Mouse (Mus musculus) heart, adult 2 months (tissue): Measurements from ENCODE around the gene Zfp595. TPM values are rescaled to one million over a fixed set of nuclear protein-coding genes. Genes with fewer than 3 reads are reported as not detected.

Source experiments
- DNase-seq, 2 experiments: peaks; one replicate each; pipeline ENCODE4 v3.0.0; 2021
- H3K27ac ChIP-seq: fragments of 200-600 bp; 2 replicates; pipeline ENCODE4 v1.8.1; 2022
- H3K27me3 ChIP-seq: fragments of 200-500 bp; 2 replicates; pipeline ENCODE4 v1.6.1; 2012; ENCODE audit warnings: mild to moderate bottlenecking, low read length, inconsistent platforms, mixed read lengths; ENCODE audit not compliant: control insufficient read depth, insufficient read depth
- H3K36me3 ChIP-seq: fragments of 200-500 bp; 2 replicates; pipeline ENCODE4 v1.6.1; 2012; ENCODE audit warnings: low read length, inconsistent platforms; ENCODE audit not compliant: control insufficient read depth, insufficient read depth
- H3K4me1 ChIP-seq: fragments of 200-500 bp; 2 replicates; pipeline ENCODE4 v1.6.1; 2011; ENCODE audit warnings: low read length; ENCODE audit not compliant: control insufficient read depth, insufficient read depth
- H3K4me3 ChIP-seq: fragments of 200-600 bp; 2 replicates; pipeline ENCODE4 v1.8.1; 2022
- H3K79me2 ChIP-seq: fragments of 200-500 bp; replicated peaks from 2 replicates; pipeline ENCODE4 v1.6.1; 2012; ENCODE audit warnings: mild to moderate bottlenecking, inconsistent platforms, low read length, moderate library complexity, mixed read lengths; ENCODE audit not compliant: control insufficient read depth, insufficient read depth
- H3K9ac ChIP-seq: fragments of 200-500 bp; 2 replicates; pipeline ENCODE4 v1.6.1; 2012; ENCODE audit warnings: low read depth, mild to moderate bottlenecking, control low read depth, inconsistent platforms, low read length, mixed read lengths
- EP300 ChIP-seq: fragments of 200-500 bp; IDR thresholded peaks from 2 replicates; pipeline ENCODE4 v1.6.1; 2011; ENCODE audit warnings: low read depth, low read length, control low read depth; ENCODE audit not compliant: insufficient read depth
- POLR2A ChIP-seq: fragments of 200-500 bp; IDR thresholded peaks from 2 replicates; pipeline ENCODE4 v1.6.1; 2011; ENCODE audit warnings: mild to moderate bottlenecking, low read depth, low read length, control low read depth; ENCODE audit not compliant: insufficient read depth
- whole genome bisulfite sequencing: fragments of 180-500 bp; shearing (Covaris S2); methylation state at CpG from one replicate; pipeline ENCODE4 v1.1.7; 2018; 5-methylcytosine and 5-hydroxymethylcytosine counted together
- intact Hi-C: fragments of 180-260 bp; cut with DNase I; formaldehyde crosslinking; loops from one replicate; pipeline ENCODE4 v1.15.1; 2025
- polyA plus RNA-seq: library from polyadenylated mRNA; depleted of rRNA; stranded (reverse); fragments of >200 nt; gene quantifications from 2 replicates; pipeline ENCODE4 v1.2.3, GENCODE M21; 2012; rRNA removed
- total RNA-seq, 2 experiments: library from RNA; stranded (reverse); gene quantifications; 2 replicates each; pipeline ENCODE4 v1.2.3; 2021

Zfp595 gene
- total and polyA plus RNA-seq, 3 experiments, result 0.66 to 2.3 (median 2.2) TPM

DNA sequence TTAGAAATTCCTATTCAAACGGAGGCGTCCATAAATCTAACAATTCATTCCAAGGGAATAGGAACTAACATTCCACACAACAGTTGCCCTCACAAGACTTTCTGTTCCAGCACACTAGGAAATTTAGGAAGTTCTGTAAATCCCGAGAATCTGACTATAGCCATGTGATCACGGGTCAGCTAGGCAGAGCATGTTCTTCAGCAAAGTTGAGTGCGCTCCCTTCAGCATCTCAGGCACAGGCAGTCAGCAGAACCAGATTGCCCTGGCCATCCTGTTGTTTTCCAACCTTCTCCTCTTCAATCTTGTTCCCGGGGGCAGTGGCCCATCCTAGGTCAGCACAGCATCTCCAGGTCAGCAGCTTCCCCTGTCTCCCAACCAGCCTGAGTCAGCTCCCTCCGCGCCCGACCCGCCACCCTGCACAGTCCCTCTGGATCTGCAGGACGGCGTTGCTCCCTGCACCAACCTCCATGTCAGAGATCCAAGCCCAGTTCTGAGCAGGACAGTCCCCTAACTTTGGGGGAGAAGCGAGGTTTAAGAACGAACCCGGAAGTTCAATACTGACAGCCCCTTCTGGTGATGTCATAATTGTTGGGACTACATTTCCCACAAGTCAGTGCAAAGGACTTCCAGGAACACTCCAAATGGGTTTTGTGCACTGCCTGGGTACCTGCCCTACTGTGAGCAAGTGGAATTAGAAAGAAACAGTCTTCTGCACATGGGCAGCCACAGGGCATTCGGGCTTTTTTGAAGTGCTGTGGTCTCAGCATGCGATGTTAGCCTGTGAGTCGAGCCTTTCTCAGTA is 63.6 kb downstream of the Zfp595 start:
- H3K79me2 ChIP-seq, result no peaks in the 10 kb centered on the region
- DNase-seq, result peak; percentile 76 to 80
- intact Hi-C loops, result loop anchor here (5.0 to 10.0 kb wide), 4 partner anchors 39 to 141 kb away; partner anchors contain the start of genes Zfp457 and Zfp595
- WGBS, result 6% methylated on average over 18 of the region's 18 CpGs
- H3K27me3 ChIP-seq, result no peaks in the 10 kb centered on the region
- TF ChIP-seq POLR2A (0 out of 2 replicates have a peak, but pooled peaks have one; percentile 63), EP300 (no peak)
- H3K36me3 ChIP-seq, result no peaks in the 10 kb centered on the region
- H3K4me1 ChIP-seq, result peaks cover 2% of the 10 kb centered on the region; the same call in 1 of the 2 replicates
- H3K4me3 ChIP-seq, result peak overlapping the region; percentile 82
- H3K27ac ChIP-seq, result peak overlapping the region; percentile 69
- H3K9ac ChIP-seq, result peak overlapping the region; percentile 88

Other genes with a start within 250 kb of the Zfp595 start
- 1 to 10 TPM; 1.1 to 1.2 TPM for gene Zfp708, start 234.6 kb downstream of the Zfp595 start, total RNA-seq
- 0.10 and 1.1 TPM in 2 replicates for gene Zfp708, start 234.6 kb downstream of the Zfp595 start, polyA plus RNA-seq
- gene Gm28557, start 224.0 kb downstream of the Zfp595 start, total RNA-seq, result 1 to 10 TPM; 3.5 to 4.0 TPM
- 1.2 and 2.0 TPM in 2 replicates for gene Gm28557, start 224.0 kb downstream of the Zfp595 start, polyA plus RNA-seq
- gene Rslcan18, start 216.3 kb downstream of the Zfp595 start, total RNA-seq, result 1 to 10 TPM in 1 of 2 experiments, under 1 TPM in 1; 0.70 to 1.1 TPM
- 0.29 and 0.70 TPM in 2 replicates for gene Rslcan18, start 216.3 kb downstream of the Zfp595 start, polyA plus RNA-seq
- gene Zfp759, start 210.9 kb downstream of the Zfp595 start, total RNA-seq, result 1 to 10 TPM; 4.0 to 8.2 TPM
- 0.59 and 1.5 TPM in 2 replicates for gene Zfp759, start 210.9 kb downstream of the Zfp595 start, polyA plus RNA-seq
- gene Rsl1, start 159.4 kb downstream of the Zfp595 start, total RNA-seq, result 1 to 10 TPM; 3.0 to 3.4 TPM
- gene Rsl1, start 159.4 kb downstream of the Zfp595 start, polyA plus RNA-seq, result 1.5 and 2.5 TPM in 2 replicates
- gene Zfp455, start 138.1 kb downstream of the Zfp595 start, total RNA-seq, result 1 to 10 TPM in 1 of 2 experiments, under 1 TPM in 1; 0.66 to 1.1 TPM
- gene Zfp455, start 138.1 kb downstream of the Zfp595 start, polyA plus RNA-seq, result 0.33 and 0.35 TPM in 2 replicates
- gene Zfp458, start 54.1 kb downstream of the Zfp595 start, total RNA-seq, result 1 to 10 TPM; 1.5 to 2.3 TPM
- gene Zfp458, start 54.1 kb downstream of the Zfp595 start, polyA plus RNA-seq, result 0.25 and 0.67 TPM in 2 replicates
- gene Zfp457, start 26.1 kb downstream of the Zfp595 start, total RNA-seq, result 1 to 10 TPM; 2.8 to 3.2 TPM
- 1.0 and 2.6 TPM in 2 replicates for gene Zfp457, start 26.1 kb downstream of the Zfp595 start, polyA plus RNA-seq
- 1 to 10 TPM in 1 of 2 experiments, under 1 TPM in 1; 0.89 to 1.6 TPM for gene Gm28044, start 28.0 kb upstream of the Zfp595 start, total RNA-seq
- 1.1 TPM in 1 of 2 replicates, not detected in the other for gene Gm28044, start 28.0 kb upstream of the Zfp595 start, polyA plus RNA-seq
- 1 to 10 TPM in 1 of 2 experiments, under 1 TPM in 1; 0.86 to 1.0 TPM for gene Zfp953, start 28.0 kb upstream of the Zfp595 start, total RNA-seq
- 0.25 and 0.59 TPM in 2 replicates for gene Zfp953, start 28.0 kb upstream of the Zfp595 start, polyA plus RNA-seq
- 1 to 10 TPM; 1.4 to 1.7 TPM for gene Gm28041, start 43.2 kb upstream of the Zfp595 start, total RNA-seq
- gene Gm28041, start 43.2 kb upstream of the Zfp595 start, polyA plus RNA-seq, result 0.56 TPM in 1 of 2 replicates, not detected in the other
- gene Zfp456, start 43.2 kb upstream of the Zfp595 start, total RNA-seq, result 1 to 10 TPM in 1 of 2 experiments, under 1 TPM in 1; 0.57 to 1.1 TPM
- 0.12 and 0.47 TPM in 2 replicates for gene Zfp456, start 43.2 kb upstream of the Zfp595 start, polyA plus RNA-seq
- gene Zfp429, start 67.2 kb upstream of the Zfp595 start, total RNA-seq, result 1 to 10 TPM; 1.4 to 2.1 TPM
- 0.66 and 3.4 TPM in 2 replicates for gene Zfp429, start 67.2 kb upstream of the Zfp595 start, polyA plus RNA-seq
- gene Zfp459, start 88.8 kb upstream of the Zfp595 start, total RNA-seq, result under 1 TPM; 0.13 to 0.52 TPM
- gene Zfp459, start 88.8 kb upstream of the Zfp595 start, polyA plus RNA-seq, result 0.12 and 0.14 TPM in 2 replicates
- 1 to 10 TPM; 8.0 to 9.8 TPM for gene Zfp874a, start 119.1 kb upstream of the Zfp595 start, total RNA-seq
- 1.9 and 5.3 TPM in 2 replicates for gene Zfp874a, start 119.1 kb upstream of the Zfp595 start, polyA plus RNA-seq
- 10 to 100 TPM; 16.7 to 17.4 TPM for gene Zfp874b, start 151.7 kb upstream of the Zfp595 start, total RNA-seq
- 2.5 and 7.9 TPM in 2 replicates for gene Zfp874b, start 151.7 kb upstream of the Zfp595 start, polyA plus RNA-seq
- 1 to 10 TPM; 3.7 to 4.4 TPM for gene Zfp58, start 168.0 kb upstream of the Zfp595 start, total RNA-seq
- gene Zfp58, start 168.0 kb upstream of the Zfp595 start, polyA plus RNA-seq, result 0.80 and 1.8 TPM in 2 replicates
- gene Gm26965, start 193.6 kb upstream of the Zfp595 start, total RNA-seq, result not detected
- not detected in 2 replicates for gene Gm26965, start 193.6 kb upstream of the Zfp595 start, polyA plus RNA-seq
- 1 to 10 TPM; 8.4 to 8.6 TPM for gene Zfp87, start 193.6 kb upstream of the Zfp595 start, total RNA-seq
- gene Zfp87, start 193.6 kb upstream of the Zfp595 start, polyA plus RNA-seq, result 9.2 and 18.7 TPM in 2 replicates
- gene Zfp748, start 221.3 kb upstream of the Zfp595 start, total RNA-seq, result 1 to 10 TPM; 3.0 to 3.6 TPM
- gene Zfp748, start 221.3 kb upstream of the Zfp595 start, polyA plus RNA-seq, result 1.6 TPM in 2 replicates